Mouse (Mus musculus): ENCODE results near the gene Olfr1245. TPM values are rescaled to one million over a fixed set of nuclear protein-coding genes. Genes with fewer than 3 reads are reported as not detected.

Gene Olfr1245
- not detected in 2 replicates for polyA plus RNA-seq (2012; rRNA removed)

GRCm38 (mm10) chr2:89578347-89578746 is at the start of gene Olfr1245:
Gene Olfr1245 (minus strand): TSS chr2:89578447.

GRCm38 (mm10) chr2:89618145-89618544 is 39.9 kb upstream of the Olfr1245 start, which contains the start of gene Olfr1248:
Gene Olfr1248 (minus strand): TSS chr2:89618245.

GRCm38 (mm10) chr2:89614030-89614429 is 35.8 kb upstream of the Olfr1245 start, which contains the start of gene Olfr1247:
Gene Olfr1247 (minus strand): TSS chr2:89614130.

GRCm38 (mm10) chr2:89593057-89593456 is 14.8 kb upstream of the Olfr1245 start, which contains the start of gene Olfr1246:
Gene Olfr1246 (minus strand): TSS chr2:89593157.

GRCm38 (mm10) chr2:89531387-89531786 is 46.9 kb downstream of the Olfr1245 start, which contains the start of gene Olfr1243:
Gene Olfr1243 (minus strand): TSS chr2:89531487.

Other genes with a start within 250 kb of the Olfr1245 start
- not detected in 2 replicates for gene Olfr1232, start 248.8 kb downstream of the Olfr1245 start, polyA plus RNA-seq (2012; rRNA removed)
- gene Olfr1233, start 236.0 kb downstream of the Olfr1245 start, polyA plus RNA-seq (2012; rRNA removed): not detected in 2 replicates
- gene Olfr1234, start 213.6 kb downstream of the Olfr1245 start, polyA plus RNA-seq (2012; rRNA removed): not detected in 2 replicates
- gene Olfr1238, start 168.8 kb downstream of the Olfr1245 start, polyA plus RNA-seq (2012; rRNA removed): not detected in 2 replicates
- gene Olfr1239, start 158.0 kb downstream of the Olfr1245 start, polyA plus RNA-seq (2012; rRNA removed): not detected in 2 replicates
- gene Olfr1240, start 135.4 kb downstream of the Olfr1245 start, polyA plus RNA-seq (2012; rRNA removed): not detected in 2 replicates
- not detected in 2 replicates for gene Olfr1241, start 91.3 kb downstream of the Olfr1245 start, polyA plus RNA-seq (2012; rRNA removed)
- gene Olfr1242, start 80.1 kb downstream of the Olfr1245 start, polyA plus RNA-seq (2012; rRNA removed): not detected in 2 replicates
- gene Olfr1243, start 47.0 kb downstream of the Olfr1245 start, polyA plus RNA-seq (2012; rRNA removed): not detected in 2 replicates
- gene Olfr1246, start 14.7 kb upstream of the Olfr1245 start, polyA plus RNA-seq (2012; rRNA removed): not detected in 2 replicates
- not detected in 2 replicates for gene Olfr1247, start 35.7 kb upstream of the Olfr1245 start, polyA plus RNA-seq (2012; rRNA removed)
- not detected in 2 replicates for gene Olfr1248, start 39.8 kb upstream of the Olfr1245 start, polyA plus RNA-seq (2012; rRNA removed)
- gene Olfr1249, start 56.5 kb upstream of the Olfr1245 start, polyA plus RNA-seq (2012; rRNA removed): not detected in 2 replicates
- not detected in 2 replicates for gene Olfr1250, start 83.0 kb upstream of the Olfr1245 start, polyA plus RNA-seq (2012; rRNA removed)
- gene Olfr1251, start 93.5 kb upstream of the Olfr1245 start, polyA plus RNA-seq (2012; rRNA removed): not detected in 2 replicates
- gene Olfr1252, start 146.6 kb upstream of the Olfr1245 start, polyA plus RNA-seq (2012; rRNA removed): not detected in 2 replicates
- not detected in 2 replicates for gene Olfr1253, start 178.6 kb upstream of the Olfr1245 start, polyA plus RNA-seq (2012; rRNA removed)
- not detected in 2 replicates for gene Olfr1254, start 215.2 kb upstream of the Olfr1245 start, polyA plus RNA-seq (2012; rRNA removed)
- gene Olfr1255, start 233.6 kb upstream of the Olfr1245 start, polyA plus RNA-seq (2012; rRNA removed): not detected in 2 replicates

Measured in liver, embryonic 14 days (tissue).